Mouse (Mus musculus) cerebellum, adult 2 months (tissue): ENCODE measurements at regions not wholly inside any gene's neighbourhood (a gene's known extent, or its start where the extent isn't known, plus 50 kb on each side); places are given as distances from the start of the nearest gene placed in this dataset.

ENCODE experiments used
- CTCF ChIP-seq: fragments of 200-500 bp; IDR thresholded peaks from 2 replicates; pipeline ENCODE4 v1.5.1; 2011; ENCODE audit warnings: low read depth, mild to moderate bottlenecking, control low read depth, low read length, moderate library complexity, borderline replicate concordance; ENCODE audit not compliant: insufficient read depth
- POLR2A ChIP-seq: fragments of 200-500 bp; IDR thresholded peaks from 2 replicates; pipeline ENCODE4 v1.6.1; 2011; ENCODE audit warnings: low read length, control low read depth, borderline replicate concordance; ENCODE audit not compliant: insufficient read depth

GRCm38 (mm10) chr10:37837721-37838120 is 699.0 kb upstream of the Marcks start:
- TF ChIP-seq POLR2A (no peak), CTCF (no peak)
